Mouse (Mus musculus): ENCODE measurements around the gene Cyb5d2.

DNA sequence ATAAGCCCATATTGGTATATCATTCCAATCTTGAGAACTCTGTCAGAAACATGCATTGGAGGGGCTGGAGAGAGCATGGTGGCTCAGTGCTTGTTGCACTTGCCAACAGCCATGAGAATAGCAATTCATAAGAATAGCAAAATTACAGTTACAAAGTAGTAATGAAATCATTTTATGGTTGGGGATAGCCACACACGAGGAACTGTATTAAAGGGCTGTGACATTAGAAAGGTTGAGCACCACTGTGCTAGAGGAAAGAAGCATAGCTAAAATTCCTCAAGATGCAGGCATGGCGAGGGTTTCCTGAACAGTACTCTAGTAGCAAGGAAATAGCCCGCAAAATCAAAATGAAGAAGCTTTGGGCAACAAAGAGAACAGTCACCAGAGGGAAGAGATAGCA, 62.2 kb downstream of the Cyb5d2 start:
- TF ChIP-seq CTCF (IDR thresholded peaks at IDR 0.05; ENCODE audit: low read depth) (no peak), EP300 (optimal IDR thresholded peaks at IDR 0.05) (no peak)
